Mouse (Mus musculus) layer of hippocampus, adult 8-10 months (tissue): ENCODE data around the gene Ryr1. TPM values are rescaled to one million over a fixed set of nuclear protein-coding genes. Genes with fewer than 3 reads are reported as not detected.
A peak's percentile ranks its signal among the peaks of the same experiment; 100 is the strongest.
"Not testable (repeated sequence)": the region's sequence is repeated elsewhere in the genome, so short reads cannot be mapped to it uniquely, and the experiment has no call there.

ENCODE experiments used
- DNase-seq, 2 experiments: peaks; one replicate each; pipeline ENCODE4 v3.0.0; 2022; ENCODE audit warnings: low spot score in 2 of 2
- total RNA-seq, 4 experiments: library from RNA; stranded (reverse); gene quantifications; 2 replicates each; pipeline ENCODE4 v1.2.4; 2022

Gene Ryr1
- total RNA-seq, 4 experiments from 2014 or later, result 12.6 to 18.1 (median 15.2) TPM

DNA sequence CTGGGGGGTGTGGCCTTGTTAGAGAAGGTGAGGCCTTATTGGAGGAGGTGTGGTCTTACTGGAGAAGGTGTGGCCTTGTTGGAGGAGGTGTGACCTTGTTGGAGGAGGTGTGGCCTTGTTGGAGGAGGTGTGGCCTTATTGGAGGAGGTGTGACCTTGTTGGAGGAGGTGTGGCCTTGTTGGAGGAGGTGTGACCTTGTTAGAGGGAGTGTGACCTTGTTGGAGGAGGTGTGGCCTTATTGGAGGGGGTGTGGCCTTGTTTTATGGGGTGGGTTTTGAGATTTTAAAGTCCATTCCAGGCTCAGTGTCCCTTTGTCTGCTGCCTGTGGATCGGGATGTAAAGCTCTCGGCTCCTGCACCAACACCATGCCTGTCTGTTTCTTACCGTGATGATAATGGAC is 40.6 kb downstream of the Ryr1 start:
- DNase-seq, result no peak

DNA sequence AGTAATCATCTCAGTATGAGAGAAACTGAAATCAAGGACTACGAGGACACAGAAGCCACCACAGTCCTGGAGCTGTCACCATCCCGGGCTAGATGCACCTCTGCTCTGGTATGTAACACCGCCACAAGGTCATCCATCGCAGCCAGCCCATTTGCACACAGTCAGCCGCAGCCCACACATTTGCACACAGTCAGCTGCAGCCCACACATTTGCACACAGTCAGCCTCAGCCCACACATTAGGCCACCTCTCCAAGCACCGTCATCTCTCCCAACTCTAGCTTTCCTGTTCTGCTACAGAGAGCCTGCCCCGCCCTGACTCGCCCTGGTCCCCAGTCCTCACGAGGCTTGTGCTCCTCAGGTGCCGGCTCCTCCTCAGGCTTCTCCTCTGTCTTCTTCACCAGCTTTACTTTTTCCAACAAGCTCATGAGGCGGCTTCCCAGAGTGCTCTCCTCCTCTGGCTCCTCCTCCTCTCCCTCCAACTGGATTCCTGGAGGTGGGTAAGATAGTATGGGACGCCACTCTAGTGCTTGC is 45.5 kb downstream of the Ryr1 start:
- DNase-seq, result no peak

DNA sequence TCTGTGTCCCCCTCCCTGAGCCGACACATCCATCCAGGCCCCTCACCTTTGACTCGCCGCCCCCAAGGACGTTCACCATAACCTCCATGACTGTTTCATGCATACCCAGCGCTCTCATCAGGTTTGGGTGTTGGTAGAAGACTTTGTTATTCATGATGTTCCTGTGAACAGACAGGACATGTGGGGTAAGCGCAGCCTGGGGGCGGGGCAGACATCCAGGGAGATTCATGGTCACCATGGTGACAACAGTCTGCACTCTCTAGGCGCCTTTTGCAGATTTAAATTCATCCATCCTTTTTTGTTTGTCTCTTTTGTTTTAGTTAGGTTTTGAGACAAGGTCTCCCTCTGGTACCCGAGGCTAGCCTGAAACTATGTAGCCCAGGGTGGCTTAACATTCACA is 48.0 kb downstream of the Ryr1 start:
- DNase-seq, result peak; percentile 60 to 67

DNA sequence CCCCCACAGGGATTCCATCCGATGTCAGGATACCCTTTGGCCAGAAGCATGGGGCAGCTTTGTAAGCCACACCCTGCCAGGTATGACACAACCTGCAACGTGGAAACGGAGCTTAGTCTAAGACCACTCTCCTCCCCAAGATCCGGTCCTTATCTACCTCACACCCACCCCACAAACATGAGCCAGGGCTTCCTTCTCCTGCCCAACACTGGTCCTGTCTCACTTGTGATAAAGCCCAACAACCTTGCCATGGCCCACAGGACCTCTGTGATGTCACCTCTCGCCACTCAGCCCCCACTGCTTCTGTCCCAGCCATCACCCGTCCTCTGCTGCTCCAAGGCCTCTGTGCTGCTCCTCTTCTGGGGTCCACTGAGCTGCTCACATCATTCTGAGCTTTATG is 49.8 kb downstream of the Ryr1 start:
- DNase-seq, result no peak

DNA sequence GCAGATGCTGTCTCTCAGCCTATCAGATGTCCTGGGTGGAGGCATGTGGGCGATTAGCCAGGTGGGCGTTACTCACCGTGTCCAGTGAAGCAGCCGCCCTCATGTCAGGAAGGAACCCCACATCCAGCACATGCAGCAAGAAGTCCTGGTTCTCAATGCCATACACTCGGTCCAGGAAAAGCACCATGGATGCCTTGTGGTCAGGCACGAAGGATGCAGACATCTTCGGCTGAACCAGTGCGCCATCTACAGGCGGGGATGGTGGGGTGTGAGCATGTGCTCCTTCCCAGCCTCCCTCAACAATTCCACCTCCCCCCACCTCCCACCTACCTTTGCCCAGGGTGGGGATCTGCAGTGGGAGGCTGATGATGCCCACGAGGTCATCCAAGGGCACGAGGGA is 52.3 kb downstream of the Ryr1 start:
- peak in 1 of 2 experiments; percentile 26 for DNase-seq

DNA sequence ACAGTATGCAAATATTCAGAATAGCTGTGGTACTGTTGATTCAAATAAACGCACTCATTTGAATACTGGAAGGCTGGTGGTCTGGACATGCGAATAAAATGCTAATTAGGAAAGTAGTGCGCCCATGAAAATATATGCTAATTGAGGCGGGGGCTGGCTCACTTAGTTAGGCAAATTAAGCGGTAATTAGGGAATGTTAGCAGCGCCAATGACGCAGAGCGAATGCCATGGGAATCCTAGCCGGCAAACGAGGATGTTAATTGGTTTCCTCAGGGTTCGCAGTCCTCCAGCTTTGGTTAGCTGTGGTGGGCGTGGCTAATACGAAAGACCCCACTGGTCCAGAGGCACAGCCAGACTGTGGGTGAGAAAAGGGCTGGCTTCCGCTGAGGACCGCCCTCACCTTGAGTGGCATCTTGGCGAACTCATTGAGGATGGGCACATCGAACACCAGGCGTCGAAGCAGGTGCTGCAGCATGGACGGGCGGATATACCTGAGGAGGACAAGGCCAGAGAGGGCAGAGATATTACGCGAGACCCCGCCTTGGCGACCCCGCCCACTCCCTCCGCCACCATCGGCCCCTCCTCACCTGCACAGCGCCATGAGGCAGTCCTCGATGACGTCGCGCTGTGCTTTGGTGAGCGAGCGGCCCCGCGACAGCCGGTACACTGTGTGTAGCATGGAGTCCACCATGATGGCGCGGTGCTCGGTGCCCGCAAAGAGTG is 53.6 kb downstream of the Ryr1 start:
- DNase-seq, result peak; percentile 48 to 57

DNA sequence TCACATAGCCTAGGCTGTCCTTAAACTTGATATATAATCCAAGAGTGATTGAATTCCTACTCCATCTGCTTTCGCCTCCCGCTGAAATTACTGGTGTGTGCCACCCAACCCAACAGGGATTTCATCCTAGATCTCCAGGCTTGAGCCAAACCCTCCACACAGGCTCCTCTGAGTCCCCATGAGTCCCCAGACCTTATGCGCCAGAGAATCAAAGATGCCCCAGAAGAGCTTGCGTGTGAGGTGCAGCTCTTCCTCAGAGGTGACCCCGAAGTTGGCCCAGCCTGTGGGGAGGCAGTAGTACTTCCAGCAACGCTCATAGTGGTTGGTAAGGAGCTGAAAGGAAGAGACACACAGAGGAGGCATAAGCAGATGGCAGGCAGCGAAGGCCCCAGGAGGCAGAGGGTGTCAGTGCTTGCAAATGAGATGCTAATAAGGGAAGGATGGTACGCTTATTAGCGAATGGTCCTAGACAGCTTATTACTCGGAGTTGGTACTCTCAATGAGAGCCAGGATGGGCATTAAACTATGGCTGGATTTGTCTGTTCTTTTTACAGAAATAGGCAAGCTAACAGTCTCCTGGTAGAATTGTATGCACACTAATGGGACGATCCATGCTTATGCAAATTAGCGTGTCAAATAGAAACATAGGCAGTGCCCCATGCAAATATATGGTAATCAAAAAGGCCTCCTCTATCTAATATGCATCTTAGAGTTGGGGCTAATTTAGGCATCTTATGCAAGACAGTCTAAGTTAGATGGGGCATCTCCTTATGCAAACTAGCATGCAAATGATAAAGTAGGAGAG is 54.4 kb downstream of the Ryr1 start:
- peak; percentile 25 to 34 for DNase-seq

DNA sequence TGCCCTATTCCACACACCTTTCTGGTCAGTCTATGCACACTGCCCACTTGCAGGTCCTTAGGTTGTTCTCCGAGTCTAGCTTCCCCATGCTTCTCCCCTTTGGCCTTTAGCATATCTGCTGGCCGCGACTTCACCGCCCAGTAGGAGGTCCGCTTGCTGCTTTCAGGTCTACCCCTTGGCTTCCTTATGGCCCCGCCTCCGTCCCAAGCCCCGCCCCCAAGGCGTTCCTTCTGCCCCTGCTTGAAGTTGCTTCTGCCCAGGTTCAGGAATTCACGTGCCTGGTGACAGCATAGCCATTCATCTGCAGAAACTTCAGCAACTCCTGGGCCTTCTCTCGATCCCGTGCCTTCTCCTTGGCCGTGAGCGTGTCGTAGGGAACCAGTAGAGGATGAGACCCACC is 57.2 kb downstream of the Ryr1 start:
- DNase-seq, result no peak

DNA sequence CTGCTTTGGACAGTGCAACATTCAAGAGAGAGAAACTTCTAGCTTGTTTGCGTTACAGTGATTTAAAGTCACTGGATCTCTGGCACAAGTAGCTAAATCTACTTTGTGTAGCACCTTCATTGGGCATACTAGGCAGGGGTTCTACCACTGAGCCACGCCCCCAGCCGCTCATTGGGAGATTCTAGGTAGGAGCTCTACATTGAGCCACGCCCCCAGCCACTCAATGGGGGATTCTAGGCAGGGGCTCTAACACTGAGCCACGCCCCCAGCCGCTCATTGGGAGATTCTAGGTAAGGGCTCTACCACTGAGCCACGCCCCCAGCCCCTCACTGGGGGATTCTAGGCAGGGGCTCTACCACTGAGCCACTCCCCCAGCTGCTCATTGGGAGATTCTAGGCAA is 61.5 kb downstream of the Ryr1 start:
- not testable (repeated sequence) for DNase-seq

DNA sequence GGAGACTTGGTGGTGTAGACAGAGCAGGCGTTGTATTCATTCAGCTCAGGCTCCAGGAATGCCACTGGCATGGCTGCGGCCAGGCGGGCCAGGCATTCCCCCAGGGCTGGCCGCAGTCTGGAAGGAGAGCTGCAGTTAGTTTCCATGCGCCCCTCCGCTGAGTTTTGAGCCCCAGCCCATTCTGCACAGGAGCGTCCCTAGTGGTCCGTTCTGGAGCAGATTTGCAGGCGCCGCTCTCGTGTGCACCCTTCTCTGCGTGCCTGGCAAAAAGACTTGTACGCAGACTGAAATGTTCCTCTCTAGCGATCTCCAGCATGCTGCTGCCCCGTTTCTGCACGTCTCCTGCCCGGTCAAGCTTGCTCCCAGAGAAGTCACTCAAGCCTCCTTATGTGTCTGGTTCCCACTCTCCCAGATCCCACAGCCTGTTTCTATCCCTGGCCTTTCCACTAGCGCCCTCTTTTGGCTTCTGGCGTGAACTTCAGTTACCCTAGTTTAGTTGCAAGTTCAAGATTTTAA is 63.4 kb downstream of the Ryr1 start:
- no peak for DNase-seq

DNA sequence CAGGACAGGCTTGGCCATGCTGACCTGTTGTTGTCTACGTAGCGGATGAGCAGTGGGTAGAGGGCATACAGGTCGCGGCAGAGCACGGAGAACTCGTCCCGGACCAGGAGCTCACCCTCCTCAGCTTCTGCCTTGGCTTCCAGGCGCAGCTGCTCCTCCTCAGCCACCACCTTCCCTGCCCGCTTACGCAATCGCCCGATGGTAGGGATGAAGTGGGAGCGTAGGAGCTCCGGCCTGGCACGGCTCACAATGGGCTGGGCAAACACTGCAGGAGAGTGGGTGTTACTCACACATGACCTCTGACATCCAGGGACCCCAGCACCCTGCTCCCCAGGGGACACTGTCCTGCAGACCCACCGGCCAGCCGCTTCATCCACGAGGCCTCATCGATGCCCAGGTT is 65.5 kb downstream of the Ryr1 start:
- DNase-seq, result no peak

DNA sequence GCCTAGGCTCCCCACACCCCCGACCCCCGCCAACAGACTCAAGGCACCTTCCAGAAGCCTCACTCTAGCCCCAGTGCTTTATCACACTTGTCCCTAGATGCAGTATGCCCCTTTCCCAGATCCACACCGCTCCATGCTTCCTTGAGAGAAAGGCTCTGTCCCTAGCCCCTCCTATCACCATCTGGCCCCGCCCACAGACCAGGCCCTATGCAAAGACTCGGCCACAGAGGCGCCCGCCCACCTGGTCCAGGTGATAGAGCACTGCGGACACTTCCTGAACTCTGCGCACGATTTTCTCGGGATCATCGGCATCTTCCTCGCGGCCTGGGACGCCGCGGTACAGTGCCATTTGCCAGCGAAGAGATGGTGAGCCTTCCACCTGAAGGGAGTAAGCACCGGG is 72.2 kb downstream of the Ryr1 start:
- DNase-seq, result no peak

DNA sequence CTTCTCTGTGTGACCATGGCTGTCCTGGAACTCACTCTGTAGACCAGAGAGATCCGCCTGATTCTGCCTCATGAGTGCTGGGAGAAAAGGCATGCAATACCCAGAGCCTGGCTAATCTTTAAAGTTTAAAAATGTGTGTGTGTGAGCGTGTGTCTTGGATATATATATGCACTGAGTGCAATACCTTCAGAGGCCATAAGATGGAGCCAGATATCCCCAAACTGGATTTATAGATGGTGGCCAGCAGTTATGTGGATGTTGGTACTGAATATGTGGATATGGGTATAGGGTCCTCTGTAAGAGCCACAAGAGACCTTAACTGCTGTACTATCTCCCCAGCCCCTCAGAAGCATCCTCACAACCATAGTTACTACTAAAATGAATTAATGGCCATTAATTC is 74.2 kb downstream of the Ryr1 start:
- DNase-seq, result peak in 1 of 2 experiments; percentile 43

DNA sequence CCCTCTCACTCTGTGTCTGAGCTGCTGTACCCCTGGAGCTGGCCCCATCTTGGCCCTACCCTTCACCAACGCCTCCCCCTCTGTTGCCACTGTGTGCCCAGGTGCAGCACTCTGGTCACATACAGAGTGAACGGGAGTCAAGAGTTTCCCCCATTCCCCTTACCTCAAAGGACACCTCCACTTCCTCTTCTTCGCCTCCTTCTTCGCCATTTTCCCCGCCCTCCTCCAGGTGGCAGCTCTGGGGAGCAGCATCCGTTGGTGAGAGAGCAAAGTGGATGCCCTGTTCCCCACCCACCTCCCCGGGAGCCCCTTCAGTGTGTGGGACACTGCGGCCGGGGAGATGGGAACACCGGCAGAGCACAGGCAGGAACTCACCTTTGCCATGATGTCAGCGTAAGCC is 76.4 kb downstream of the Ryr1 start:
- no peak for DNase-seq

DNA sequence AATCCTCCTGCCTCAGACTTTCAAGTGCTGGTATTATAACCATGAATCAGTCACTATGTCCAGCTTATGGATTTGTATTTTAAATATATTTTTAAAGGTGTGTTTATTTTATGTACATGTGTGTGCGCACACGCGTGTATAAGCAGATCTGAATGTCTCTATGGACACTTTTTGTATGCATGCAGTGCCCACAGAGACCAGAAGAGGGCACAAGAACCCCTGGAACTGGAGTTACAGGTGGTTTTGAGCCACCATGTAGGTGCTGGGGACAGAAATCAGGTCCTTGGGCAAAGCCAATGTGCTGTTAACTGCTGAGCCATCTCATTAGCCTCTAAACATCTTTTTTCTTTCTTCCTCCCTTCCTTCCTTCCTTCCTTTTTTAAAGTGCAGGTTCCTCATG is 76.9 kb downstream of the Ryr1 start:
- no peak for DNase-seq

DNA sequence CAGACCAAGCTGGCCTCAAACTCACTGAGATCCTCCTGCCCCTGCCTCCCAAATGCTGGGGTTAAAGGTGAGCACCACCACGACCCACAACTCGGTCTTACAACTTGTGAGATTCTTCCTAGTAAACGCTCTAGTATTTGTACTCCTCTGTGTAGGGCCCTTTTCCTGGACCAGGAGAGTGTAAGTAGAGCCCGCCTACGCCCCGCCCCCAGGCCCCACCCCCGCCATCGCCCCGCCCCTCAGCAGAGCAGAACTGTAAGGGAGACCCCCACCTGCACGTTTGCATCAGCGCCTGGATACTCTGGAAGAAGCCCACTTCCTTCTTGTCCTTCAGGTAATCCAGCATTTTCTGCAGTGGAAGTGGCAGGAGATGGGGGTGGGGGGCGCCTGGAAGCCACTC is 78.4 kb downstream of the Ryr1 start:
- no peak for DNase-seq

DNA sequence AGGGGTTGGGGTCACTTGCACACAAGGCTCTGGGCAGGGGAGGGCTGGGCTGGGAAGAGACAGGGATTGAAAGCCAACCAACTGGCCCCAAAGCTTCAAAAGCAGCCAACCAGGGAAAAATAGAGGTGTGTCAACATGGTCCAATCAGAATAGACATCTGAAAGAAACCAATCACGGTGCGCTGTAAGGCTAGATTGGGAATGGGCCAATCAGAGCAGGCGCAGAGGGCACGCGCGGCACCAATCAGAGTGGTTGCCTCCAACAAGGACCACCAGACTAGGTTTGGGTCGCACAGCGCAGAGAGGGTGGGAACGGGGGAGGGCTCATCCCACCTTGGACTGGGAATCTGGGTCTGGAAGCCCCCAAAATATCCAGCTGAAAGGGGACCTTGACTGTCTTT is 80.7 kb downstream of the Ryr1 start:
- DNase-seq, result no peak

DNA sequence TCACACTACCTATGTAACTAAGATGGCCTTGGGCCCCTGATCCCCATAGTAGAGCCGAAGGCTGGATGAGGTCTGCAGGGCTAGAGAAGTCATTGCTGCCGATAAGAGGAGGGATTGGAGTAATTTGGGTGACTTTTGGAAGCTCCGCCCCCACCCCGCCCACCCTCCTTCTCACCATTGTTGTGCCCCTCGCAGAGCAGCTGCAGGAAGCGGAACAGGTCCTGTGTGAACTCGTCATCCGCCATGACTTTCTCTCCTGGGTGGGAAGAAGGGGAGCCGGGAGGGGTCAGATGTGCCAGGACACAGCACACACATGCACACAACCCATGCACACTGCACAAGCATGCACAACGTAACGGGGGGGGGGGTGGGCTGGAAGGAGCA is 81.3 kb downstream of the Ryr1 start:
- no peak for DNase-seq

DNA sequence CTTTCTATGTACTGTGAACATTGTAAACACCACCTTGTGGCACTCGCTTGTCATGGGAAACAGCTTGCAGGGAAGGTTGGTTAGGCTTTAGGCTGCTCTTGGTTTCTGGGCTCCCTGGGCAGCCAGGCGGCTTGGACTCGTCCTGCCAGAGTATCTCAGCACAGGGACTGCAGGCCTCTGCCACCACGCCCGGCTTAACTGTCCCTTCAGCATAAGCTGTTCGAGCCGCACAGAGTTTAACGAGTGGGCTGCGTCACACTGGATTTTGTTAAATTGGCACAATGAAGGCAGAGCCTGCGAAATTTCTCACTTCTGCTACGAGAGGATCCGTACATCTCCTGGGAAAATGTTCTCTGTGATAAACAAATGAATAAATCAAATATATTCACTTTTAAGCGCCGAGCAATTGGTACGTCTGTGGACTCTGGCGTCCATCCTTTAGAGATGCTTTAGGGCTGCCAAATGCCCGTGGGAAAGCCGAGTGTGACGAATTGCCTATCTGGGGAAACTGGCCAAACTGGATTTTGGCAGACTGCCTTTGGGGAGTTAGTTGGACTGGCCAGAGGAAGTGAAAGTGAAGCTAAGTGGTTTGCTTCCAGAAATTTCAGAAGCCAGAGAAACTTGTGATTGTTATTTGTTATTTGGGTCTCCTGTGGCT is 81.8 kb downstream of the Ryr1 start:
- peak in 1 of 2 experiments; percentile 47 for DNase-seq

DNA sequence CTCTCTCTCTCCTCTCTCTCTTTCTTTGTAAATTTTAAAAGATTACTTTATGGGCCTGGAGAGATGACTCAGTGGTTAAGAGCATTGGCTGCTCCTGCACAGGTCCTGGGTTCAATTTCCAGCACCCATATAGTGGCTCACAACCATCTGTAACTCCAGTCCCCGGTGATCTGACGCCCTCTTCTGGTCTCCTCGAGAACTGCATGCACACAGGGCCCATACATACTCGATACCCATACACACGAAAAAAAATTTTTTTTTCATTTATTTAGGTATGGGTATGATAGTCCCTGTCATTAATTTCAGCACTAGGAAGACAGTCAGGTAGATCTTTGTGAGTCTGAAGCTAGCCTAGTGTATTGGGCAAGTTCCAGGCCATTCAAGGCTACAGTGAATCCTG is 83.8 kb downstream of the Ryr1 start:
- no peak for DNase-seq

DNA sequence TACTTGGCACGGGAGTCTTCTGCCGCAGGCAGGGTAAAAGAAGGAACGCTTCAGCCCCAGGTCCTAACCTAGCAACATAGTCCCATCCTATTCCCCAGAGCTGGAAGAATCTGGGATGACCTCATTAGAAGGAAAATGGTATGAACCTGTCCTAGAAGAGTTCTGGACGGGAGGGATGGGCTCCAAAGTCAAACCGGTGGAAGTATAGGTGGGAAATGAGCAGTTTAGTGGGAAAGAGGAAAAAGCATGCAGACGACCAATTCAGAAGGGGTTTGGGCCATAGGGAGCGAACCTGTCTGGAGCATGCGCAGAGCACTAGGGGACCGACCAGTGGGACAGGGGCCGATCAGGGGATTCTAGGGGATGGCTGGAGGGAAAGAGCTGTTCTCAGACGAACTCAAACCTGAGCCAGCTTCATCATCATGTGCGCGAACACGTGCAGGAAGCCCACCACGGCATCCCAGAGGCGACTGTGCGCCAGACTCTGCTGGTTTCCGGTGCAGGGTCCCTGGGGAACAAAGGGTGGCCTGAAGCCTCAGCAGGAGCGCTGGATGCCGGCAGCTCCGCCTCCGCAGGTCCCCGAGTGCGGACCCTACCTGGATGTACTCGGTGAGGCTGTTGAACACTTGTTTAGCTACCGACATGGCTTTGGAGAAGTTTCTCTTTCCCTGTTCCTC is 84.9 kb downstream of the Ryr1 start:
- DNase-seq, result no peak
